Mouse (Mus musculus) urinary bladder, adult 18-20 months (tissue): ENCODE measurements around the gene Rhox12.
A peak's percentile ranks its signal among the peaks of the same experiment; 100 is the strongest.

Experiments
- DNase-seq, 2 experiments: peaks; one replicate each; pipeline ENCODE4 v3.0.0; 2022; ENCODE audit warnings: low spot score in 2 of 2, mixed read lengths in 2 of 2

Rhox12 gene

DNA sequence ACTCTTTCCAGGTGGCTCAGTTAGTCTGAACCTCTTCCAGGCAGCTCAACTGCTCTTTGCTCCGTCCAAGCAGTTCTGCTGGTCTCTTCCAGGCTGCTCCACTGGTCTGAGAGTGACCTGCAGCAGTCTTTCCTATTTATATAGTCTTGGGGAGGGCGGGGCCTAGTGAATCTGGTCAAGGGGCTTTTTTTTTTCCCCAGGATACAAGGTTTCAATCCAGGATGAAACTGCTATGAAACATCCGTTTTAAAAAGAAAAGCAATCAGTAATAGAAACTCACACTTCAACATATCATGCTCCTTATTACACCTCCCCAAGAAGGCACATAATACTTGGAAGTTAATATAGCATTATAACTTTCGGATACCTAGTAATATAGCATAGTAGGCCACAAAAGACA lies at the start of gene Rhox12:
Gene Rhox12, minus strand, starts transcription at position 101 of the 400 bp plus-strand sequence.
- DNase-seq: no peak

GRCm38 (mm10) chrX:38159097-38159496 lies 48.4 kb upstream of the Rhox12 start:
- no peak for DNase-seq

DNA sequence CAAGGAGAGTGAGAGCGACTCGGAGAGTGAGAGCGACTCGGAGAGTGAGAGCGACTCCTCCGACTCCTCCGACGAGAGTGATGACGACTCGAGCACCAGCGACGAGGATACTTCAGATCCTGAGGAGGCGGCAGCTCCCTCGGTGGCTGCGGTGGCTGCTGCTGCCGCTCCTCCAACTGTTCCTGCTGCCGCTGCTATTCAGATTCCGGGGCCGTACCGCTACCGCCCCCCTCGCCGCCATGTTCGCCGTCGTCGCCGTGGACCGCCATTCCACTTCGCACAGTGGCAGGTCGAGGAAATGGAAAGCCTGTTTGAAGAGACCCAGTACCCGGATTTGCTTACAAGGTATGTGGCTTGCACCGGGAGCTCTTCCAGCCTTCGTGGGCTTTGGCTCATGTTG lies 10.8 kb upstream of the Rhox12 start:
- DNase-seq: no peak

DNA sequence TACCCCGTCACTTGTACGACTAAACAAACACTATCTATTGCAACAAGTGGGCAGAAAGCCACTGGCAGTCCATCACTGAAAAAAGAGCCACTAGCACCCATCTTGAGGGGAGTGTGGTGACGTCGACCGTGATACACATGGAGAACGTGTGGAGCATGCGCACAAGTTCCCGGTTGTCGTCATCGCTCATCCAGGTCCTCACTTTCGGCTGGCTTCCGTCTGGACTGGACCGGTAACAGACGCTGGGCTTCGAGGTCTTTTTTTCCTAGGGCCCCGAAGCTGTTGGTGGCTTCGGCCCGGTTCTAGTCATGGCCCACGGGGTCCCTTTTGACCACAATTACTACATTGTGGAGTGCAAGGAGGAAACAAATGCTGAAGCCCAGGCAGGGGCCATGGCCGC lies 10.3 kb upstream of the Rhox12 start, which contains the start of gene Rhox13:
Gene Rhox13, plus strand, starts transcription at position 238 of the 400 bp plus-strand sequence.
- no peak for DNase-seq

DNA sequence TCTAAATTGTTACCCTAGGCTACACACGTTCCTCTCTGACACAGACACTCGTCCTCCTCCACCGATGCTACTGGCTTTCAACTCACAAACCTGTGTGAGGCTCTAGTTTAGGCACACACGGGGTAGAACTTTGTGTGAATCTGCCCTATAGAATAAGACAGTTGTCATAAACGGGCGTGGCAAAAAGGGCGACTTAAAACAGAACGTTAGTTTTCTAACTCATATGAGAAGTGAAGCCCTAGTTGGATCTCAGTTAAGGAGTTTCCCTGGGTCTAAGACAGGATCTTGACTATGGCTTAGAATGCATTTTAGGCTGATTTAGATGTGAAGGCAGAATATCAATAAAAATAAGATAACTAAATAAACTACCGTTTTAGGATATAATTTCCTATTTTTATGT lies 25.7 kb downstream of the Rhox12 start, which contains the start of gene Rhox11:
Gene Rhox11, minus strand, starts transcription at position 101 of the 400 bp plus-strand sequence.
- no peak for DNase-seq

DNA sequence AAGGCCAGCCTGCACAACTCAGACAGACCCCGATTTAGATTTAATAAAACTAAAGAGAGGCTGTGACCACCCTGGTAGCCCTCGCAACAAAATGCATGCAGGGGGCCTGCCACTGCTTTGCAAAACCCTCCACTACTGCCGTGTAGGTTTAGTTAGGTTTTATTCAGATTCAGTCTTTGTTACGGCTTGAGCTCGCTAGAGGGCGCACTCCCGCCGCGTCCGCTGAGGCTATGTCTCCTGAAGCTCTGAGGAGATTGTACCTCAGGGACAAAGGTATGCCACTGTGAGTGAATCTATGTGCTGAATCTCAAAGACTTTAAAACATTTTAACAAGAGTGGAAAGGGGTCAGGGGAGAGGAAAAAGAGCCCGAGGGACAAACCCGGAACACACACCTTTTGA lies 26.5 kb downstream of the Rhox12 start:
- DNase-seq: peak; percentile 4 to 17

DNA sequence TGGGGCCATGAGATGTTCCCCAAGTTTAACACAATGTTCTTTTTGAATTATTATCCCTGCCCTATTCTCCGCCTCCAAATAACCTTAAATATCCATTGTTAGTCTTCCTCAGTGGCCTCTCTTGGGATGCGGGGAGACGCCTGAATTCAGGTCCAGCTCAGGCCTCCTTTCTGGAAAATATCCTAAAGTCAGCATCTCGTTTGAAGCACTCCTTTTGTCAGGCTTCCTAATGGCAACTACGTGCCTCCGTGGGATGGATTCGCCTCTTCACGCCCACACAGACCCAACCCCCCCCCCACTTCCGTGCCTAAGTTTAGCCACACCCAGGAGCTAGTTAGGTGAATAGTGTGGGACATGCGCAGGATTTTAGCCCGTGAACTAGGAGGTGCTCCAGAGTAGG lies 44.5 kb downstream of the Rhox12 start, which contains the start of gene Rhox10:
Gene Rhox10, plus strand, starts transcription at position 301 of the 400 bp plus-strand sequence.
- no peak for DNase-seq

DNA sequence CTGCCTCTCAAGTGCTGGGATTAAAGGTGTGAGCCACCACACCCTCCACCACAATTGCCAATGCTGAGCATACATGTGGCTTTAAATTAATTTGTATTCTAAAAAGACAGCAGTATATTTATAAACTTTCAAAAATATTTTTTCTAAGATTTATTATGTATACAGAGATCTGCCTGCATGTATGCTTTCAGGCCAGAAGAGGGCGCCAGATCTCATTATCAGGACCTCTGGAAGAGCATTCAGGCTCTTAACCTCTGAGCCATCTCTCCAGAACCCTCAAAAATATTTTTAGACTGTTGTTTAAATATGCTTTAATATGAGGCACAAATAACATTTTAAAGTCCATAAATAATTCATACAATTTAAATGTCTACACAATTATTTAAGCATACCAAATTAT lies 49.2 kb downstream of the Rhox12 start:
- no peak for DNase-seq
